Mouse (Mus musculus): ENCODE results near the gene Gigyf2.
"Not testable (repeated sequence)": the region's sequence is repeated elsewhere in the genome, so short reads cannot be mapped to it uniquely, and the experiment has no call there.

The Gigyf2 gene

DNA sequence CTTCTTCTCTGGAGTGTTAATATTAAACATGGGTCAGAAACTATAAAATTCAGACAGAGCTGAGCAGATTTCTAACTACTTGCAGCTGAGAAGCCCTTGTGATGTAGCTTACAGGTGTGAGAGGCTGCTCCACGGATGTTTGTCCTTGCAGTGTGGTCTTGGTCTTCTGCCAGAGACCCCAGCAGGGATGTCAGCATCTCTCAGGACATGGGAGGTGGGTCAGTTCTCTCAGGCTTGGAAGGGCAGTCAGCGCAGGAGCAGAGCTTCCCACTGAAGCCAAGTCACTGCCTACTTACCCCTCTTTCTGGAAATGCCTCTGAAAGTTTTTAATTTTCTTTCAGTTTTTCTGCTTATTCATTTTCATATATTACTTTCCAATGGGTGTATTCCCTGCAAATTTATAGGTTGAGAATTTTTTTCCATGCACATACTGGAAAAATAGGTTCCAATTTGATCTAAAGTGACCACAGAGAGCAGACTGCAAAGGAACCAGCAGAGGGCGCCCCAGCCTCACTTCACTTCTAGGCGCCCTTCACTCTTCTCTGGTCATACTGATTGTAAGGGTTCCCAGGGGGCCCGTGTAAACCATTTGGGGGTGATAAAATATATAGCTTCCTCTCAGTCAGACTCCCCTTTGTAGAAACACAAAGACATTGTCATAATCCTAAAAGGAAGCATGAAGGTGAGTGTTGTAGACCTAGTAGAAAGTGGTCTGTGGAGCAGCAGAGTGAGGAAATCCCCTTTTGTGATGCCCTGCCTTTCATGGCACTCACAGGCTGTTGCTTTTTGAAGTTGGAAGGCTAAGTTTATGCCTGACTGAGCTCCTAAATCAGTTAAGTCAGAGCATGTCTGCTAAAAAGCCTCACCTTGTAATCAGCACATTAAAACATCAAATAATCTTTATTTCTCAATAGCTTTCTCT is 120.6 kb downstream of the Gigyf2 start:
- CTCF ChIA-PET, result interaction anchor here (0.7 to 1.0 kb wide), 2 partner anchors 274 to 430 kb away, joined by 3 to 5 read pairs; no protein-coding TSS in a partner anchor

- CTCF ChIA-PET, result no interaction called here
These were observed 122.6 kb downstream of the Gigyf2 start for GRCm38 (mm10) chr1:87449432-87449831.

DNA sequence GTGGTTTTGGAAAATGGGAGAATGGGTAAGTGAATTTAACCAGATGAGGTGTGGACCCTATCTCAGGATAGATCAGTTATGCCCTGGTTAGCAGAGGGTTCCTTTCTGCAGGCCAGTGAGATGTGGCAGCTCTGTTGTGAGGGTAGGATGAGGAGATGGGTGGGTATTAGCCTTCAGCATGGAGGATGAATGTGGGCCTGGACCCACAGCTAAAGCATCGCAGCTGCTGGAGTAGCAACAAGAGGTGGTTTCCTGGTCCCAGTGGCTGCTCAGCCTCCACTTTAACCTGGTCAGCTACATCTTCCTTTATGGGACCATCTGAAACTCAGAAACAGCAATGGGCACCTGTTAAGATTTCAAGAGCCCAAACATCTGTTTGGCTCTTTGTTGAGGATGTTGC is 129.6 kb downstream of the Gigyf2 start:
- CTCF ChIA-PET, result no interaction called here

- CTCF ChIA-PET, result no interaction called here
These were observed 131.2 kb downstream of the Gigyf2 start for GRCm38 (mm10) chr1:87458045-87458444.

- CTCF ChIA-PET, result not testable (repeated sequence)
These were observed 133.1 kb downstream of the Gigyf2 start for GRCm38 (mm10) chr1:87459856-87460255.

DNA sequence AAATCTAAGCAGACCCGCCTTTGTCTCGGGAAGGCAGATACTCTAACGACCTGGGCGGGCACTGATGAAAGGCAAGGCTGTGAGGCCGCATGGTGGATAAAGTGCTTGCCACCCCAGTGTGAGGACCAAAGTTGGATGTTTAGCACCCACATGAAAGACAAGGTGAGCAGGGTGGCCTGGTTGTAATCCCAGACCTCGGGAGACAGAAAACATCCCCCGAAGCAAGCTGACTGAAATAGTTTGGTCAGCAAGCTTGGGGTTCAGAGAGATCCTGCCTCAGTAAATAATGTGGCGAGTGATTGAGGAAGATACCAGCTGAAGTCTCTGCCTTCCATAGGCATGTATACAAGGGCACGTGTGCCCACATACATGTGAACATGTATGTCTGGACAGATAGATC is 140.7 kb downstream of the Gigyf2 start:
- CTCF ChIA-PET, result interaction anchor here (0.6 kb wide), 1 partner anchor 104 kb away, joined by 4 read pairs; no protein-coding TSS in a partner anchor

- CTCF ChIA-PET, result no interaction called here
These were observed 141.5 kb downstream of the Gigyf2 start for GRCm38 (mm10) chr1:87468321-87468720.

GRCm38 (mm10) chr1:87469971-87470370 is 143.2 kb downstream of the Gigyf2 start, which contains the start of gene Snorc:
TSS of gene Snorc (plus strand) at chr1:87470271.
- CTCF ChIA-PET, result not testable (repeated sequence)

GRCm38 (mm10) chr1:87471914-87472313 is 145.1 kb downstream of the Gigyf2 start:
- CTCF ChIA-PET, result no interaction called here

DNA sequence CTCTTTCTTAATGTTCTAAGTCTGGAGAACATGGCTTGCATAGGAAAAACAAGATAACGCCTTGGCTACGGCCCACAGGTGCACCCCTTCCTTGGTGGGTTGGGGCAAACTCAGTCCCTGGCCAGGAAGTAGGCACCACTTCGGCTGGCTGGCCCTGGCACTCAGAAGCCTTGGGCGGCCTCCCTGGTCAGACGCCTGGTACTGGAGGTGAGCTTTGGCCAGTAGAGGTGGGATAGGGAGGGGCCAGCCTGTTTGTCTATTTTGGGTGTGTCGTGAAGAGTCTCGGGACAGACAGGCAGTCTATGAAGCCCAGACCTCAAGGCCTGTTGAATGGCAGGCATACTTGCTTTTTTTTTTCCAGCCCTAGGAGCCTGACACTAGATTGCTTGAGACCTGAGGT is 145.8 kb downstream of the Gigyf2 start:
- CTCF ChIA-PET, result no interaction called here

GRCm38 (mm10) chr1:87475076-87475895 is 148.5 kb downstream of the Gigyf2 start:
- CTCF ChIA-PET, result no interaction called here

DNA sequence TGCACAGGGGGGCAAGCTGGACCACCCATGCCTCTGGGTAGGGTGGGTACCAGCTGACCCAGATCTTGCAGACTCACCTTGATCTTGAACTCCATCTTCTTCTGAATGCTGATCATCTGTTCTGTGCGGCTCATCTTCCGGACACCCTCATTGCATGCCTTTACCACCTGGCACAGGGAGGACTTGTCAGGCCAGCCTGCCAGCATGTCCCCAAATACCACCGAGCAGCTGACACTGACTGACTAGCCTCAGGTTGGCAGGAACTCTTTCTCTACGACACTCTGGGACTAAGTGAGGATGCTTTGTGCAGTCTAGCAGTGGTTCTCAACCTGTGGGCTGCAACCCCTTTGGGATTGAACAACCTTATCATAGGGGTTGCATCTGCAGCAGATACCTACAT is 155.7 kb downstream of the Gigyf2 start:
- CTCF ChIA-PET, result no interaction called here

DNA sequence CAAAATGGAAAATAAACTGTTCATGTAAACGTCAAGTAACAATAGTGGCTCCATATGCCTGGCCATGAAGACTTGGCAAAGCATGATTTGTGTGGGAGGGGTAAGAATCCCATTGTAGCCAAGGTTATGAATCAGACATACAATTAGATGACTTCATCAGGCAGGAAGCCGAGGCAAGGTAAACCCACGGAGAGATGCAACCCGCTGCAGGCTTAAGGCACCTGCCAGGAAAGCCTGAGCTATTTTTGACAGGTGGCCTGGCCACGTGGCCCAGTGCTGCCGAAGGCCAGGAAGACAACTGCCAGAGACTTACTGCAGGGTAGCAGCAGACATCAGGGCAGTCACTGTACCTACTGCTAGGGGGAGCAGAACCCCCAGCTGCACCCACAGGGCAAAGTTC is 159.6 kb downstream of the Gigyf2 start:
- CTCF ChIA-PET, result interaction anchor here (0.7 kb wide), 1 partner anchor 24 kb away, joined by 3 read pairs; no protein-coding TSS in a partner anchor

DNA sequence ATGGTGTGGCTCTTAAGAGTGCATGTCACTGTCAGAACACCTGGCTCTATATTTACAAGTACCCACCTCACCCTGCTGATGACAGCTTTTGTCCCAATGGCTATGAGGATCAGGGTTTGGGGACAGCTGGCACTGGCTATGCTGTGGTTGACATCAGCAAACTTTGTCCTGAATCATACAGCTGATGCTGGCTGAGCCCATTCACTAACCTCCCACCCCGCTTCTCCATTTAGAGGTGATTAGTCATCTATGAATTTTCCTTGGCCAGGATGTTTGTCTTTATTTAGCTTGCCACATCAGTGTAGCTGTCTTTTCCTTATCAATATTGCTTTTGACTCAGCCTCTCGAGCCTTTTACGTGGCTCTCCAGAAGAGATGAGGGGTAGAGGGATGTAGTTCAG is 165.5 kb downstream of the Gigyf2 start:
- CTCF ChIA-PET, result no interaction called here

DNA sequence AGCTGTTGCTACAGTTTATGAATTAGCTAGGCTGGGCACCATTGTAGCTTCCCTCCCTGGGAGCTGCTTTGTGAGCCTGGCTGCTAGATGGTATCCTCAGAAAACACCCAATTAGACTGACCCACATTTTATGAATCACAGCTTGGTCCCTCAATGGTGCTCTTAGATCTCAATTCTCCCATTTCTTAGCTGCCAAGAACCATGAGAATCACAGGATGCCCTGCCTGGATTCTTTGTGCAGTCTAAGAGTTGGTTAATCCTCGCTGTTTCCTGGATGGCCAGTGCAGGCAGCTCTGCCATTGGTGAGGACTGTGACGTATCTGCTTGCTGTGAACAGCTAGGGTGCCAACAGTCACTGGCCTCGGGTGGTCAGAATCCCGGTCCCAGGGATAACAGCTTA is 166.7 kb downstream of the Gigyf2 start:
- CTCF ChIA-PET, result no interaction called here

Measured in spleen, embryonic (tissue).